Mouse (Mus musculus): Measurements from ENCODE around the gene Gm11437. TPM values are rescaled to one million over a fixed set of nuclear protein-coding genes. Genes with fewer than 3 reads are reported as not detected.

Gm11437 gene
- polyA plus RNA-seq, 1 experiment = not detected

GRCm38 (mm10) chr11:84121051-84121956 lies 46.0 kb downstream of the Gm11437 start:
- Histone ChIP-seq H3K4me3 (ENCODE audit: insufficient read depth, low read length) (no peak overlapping the region), H3K4me1 (ENCODE audit: control insufficient read depth, insufficient read depth, low read length) (no peaks in the 10 kb centered on the region; the same call in 1 of the 2 replicates), H3K27ac (ENCODE audit: insufficient read depth, low read length) (peak overlapping the region; percentile 29; the same call in 1 of the 2 replicates)
- TF ChIP-seq CTCF (IDR thresholded peaks at IDR 0.05; ENCODE audit: extremely low read depth, insufficient read depth, low read length) (no peak), POLR2A (IDR thresholded peaks at IDR 0.05; ENCODE audit: extremely low read depth, insufficient read depth, low read length) (no peak)

GRCm38 (mm10) chr11:84117431-84117830 lies 49.8 kb downstream of the Gm11437 start:
- peaks cover 4% of the 10 kb centered on the region; the same call in 1 of the 2 replicates for H3K4me1 ChIP-seq (ENCODE audit: control insufficient read depth, insufficient read depth, low read length)
- TF ChIP-seq CTCF (IDR thresholded peaks at IDR 0.05; ENCODE audit: extremely low read depth, insufficient read depth, low read length) = no peak
- no peak for TF ChIP-seq POLR2A (IDR thresholded peaks at IDR 0.05; ENCODE audit: extremely low read depth, insufficient read depth, low read length)
- no peak overlapping the region for H3K4me3 ChIP-seq (ENCODE audit: insufficient read depth, low read length)
- H3K27ac ChIP-seq (ENCODE audit: insufficient read depth, low read length) = no peak overlapping the region

GRCm38 (mm10) chr11:84116221-84116620 lies 51.1 kb downstream of the Gm11437 start:
- H3K4me3 ChIP-seq (ENCODE audit: insufficient read depth, low read length) = no peak overlapping the region
- H3K27ac ChIP-seq (ENCODE audit: insufficient read depth, low read length) = no peak overlapping the region
- TF ChIP-seq POLR2A (IDR thresholded peaks at IDR 0.05; ENCODE audit: extremely low read depth, insufficient read depth, low read length) = no peak
- no peak for TF ChIP-seq CTCF (IDR thresholded peaks at IDR 0.05; ENCODE audit: extremely low read depth, insufficient read depth, low read length)
- peaks cover 4% of the 10 kb centered on the region; the same call in 1 of the 2 replicates for H3K4me1 ChIP-seq (ENCODE audit: control insufficient read depth, insufficient read depth, low read length)

GRCm38 (mm10) chr11:84115646-84116045 lies 51.6 kb downstream of the Gm11437 start:
- Histone ChIP-seq H3K27ac (ENCODE audit: insufficient read depth, low read length) (no peak overlapping the region), H3K4me3 (ENCODE audit: insufficient read depth, low read length) (no peak overlapping the region), H3K4me1 (ENCODE audit: control insufficient read depth, insufficient read depth, low read length) (peaks cover 4% of the 10 kb centered on the region; the same call in 1 of the 2 replicates)
- TF ChIP-seq POLR2A (IDR thresholded peaks at IDR 0.05; ENCODE audit: extremely low read depth, insufficient read depth, low read length) (no peak), CTCF (IDR thresholded peaks at IDR 0.05; ENCODE audit: extremely low read depth, insufficient read depth, low read length) (no peak)

- Histone ChIP-seq H3K4me3 (ENCODE audit: insufficient read depth, low read length) (no peak overlapping the region), H3K4me1 (ENCODE audit: control insufficient read depth, insufficient read depth, low read length) (peaks cover 4% of the 10 kb centered on the region; the same call in 1 of the 2 replicates), H3K27ac (ENCODE audit: insufficient read depth, low read length) (peak overlapping the region; percentile 67; the same call in 1 of the 2 replicates)
- TF ChIP-seq POLR2A (IDR thresholded peaks at IDR 0.05; ENCODE audit: extremely low read depth, insufficient read depth, low read length) (no peak), CTCF (IDR thresholded peaks at IDR 0.05; ENCODE audit: extremely low read depth, insufficient read depth, low read length) (no peak)
These were observed 53.7 kb downstream of the Gm11437 start for GRCm38 (mm10) chr11:84113623-84114022.

GRCm38 (mm10) chr11:84107137-84107536 lies 60.1 kb downstream of the Gm11437 start:
- no peaks in the 10 kb centered on the region for H3K4me1 ChIP-seq (ENCODE audit: control insufficient read depth, insufficient read depth, low read length)
- H3K27ac ChIP-seq (ENCODE audit: insufficient read depth, low read length) = no peak overlapping the region
- no peak overlapping the region for H3K4me3 ChIP-seq (ENCODE audit: insufficient read depth, low read length)
- no peak for TF ChIP-seq CTCF (IDR thresholded peaks at IDR 0.05; ENCODE audit: extremely low read depth, insufficient read depth, low read length)
- no peak for TF ChIP-seq POLR2A (IDR thresholded peaks at IDR 0.05; ENCODE audit: extremely low read depth, insufficient read depth, low read length)

GRCm38 (mm10) chr11:84104036-84104435 lies 63.2 kb downstream of the Gm11437 start:
- H3K27ac ChIP-seq (ENCODE audit: insufficient read depth, low read length) = no peak overlapping the region
- H3K4me3 ChIP-seq (ENCODE audit: insufficient read depth, low read length) = no peak overlapping the region
- TF ChIP-seq CTCF (IDR thresholded peaks at IDR 0.05; ENCODE audit: extremely low read depth, insufficient read depth, low read length) (no peak), POLR2A (IDR thresholded peaks at IDR 0.05; ENCODE audit: extremely low read depth, insufficient read depth, low read length) (no peak)
- H3K4me1 ChIP-seq (ENCODE audit: control insufficient read depth, insufficient read depth, low read length) = no peaks in the 10 kb centered on the region

GRCm38 (mm10) chr11:84101182-84101581 lies 66.1 kb downstream of the Gm11437 start:
- TF ChIP-seq POLR2A (IDR thresholded peaks at IDR 0.05; ENCODE audit: extremely low read depth, insufficient read depth, low read length) = no peak
- H3K4me1 ChIP-seq (ENCODE audit: control insufficient read depth, insufficient read depth, low read length) = 0 out of 2 replicates have a peak, but pooled peaks cover 1% of the 10 kb centered on the region
- no peak overlapping the region for H3K27ac ChIP-seq (ENCODE audit: insufficient read depth, low read length)
- no peak overlapping the region for H3K4me3 ChIP-seq (ENCODE audit: insufficient read depth, low read length)

Other genes starting within 250 kb of the Gm11437 start
- 12.3 and 13.5 TPM in 2 replicates for gene Ddx52, start 225.4 kb downstream of the Gm11437 start, polyA plus RNA-seq (2012; rRNA removed)
- 22.3 and 23.2 TPM in 2 replicates for gene Synrg, start 203.0 kb downstream of the Gm11437 start, polyA plus RNA-seq (2012; rRNA removed)
- gene Dusp14, start 98.2 kb downstream of the Gm11437 start, polyA plus RNA-seq (2012; rRNA removed) = 112 and 119 TPM in 2 replicates
- 49.0 and 66.4 TPM in 2 replicates for gene Tada2a, start 37.9 kb downstream of the Gm11437 start, polyA plus RNA-seq (2012; rRNA removed)
- gene Acaca, start 37.8 kb downstream of the Gm11437 start, polyA plus RNA-seq (2012; rRNA removed) = 27.0 and 28.0 TPM in 2 replicates